Mouse (Mus musculus): ENCODE measurements at regions not wholly inside any gene's neighbourhood (a gene's known extent, or its start where the extent isn't known, plus 50 kb on each side); places are given as distances from the start of the nearest gene placed in this dataset.

DNA sequence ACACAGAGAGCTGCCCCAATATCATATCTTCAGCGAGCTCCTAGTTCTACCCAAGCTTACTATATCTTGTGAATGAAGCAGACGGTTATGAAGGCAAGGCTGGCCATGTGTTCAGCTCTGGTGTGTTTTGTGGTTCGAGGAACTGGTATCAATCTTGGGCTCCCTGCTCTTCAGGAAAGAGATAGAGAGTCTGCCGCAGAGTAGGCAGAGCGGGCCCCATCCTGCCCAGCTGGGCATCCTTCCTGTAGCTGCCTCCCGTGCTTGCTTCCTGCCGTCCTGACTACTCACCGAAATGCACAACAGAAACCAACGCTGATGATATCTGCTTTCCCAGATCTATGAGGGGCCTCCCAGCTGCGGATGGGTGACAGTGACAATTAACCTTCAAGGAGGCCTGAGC, 60.3 kb downstream of the Snrpe start:
- DNase-seq (ENCODE audit: low spot score in 2 of 2), result no peak

DNA sequence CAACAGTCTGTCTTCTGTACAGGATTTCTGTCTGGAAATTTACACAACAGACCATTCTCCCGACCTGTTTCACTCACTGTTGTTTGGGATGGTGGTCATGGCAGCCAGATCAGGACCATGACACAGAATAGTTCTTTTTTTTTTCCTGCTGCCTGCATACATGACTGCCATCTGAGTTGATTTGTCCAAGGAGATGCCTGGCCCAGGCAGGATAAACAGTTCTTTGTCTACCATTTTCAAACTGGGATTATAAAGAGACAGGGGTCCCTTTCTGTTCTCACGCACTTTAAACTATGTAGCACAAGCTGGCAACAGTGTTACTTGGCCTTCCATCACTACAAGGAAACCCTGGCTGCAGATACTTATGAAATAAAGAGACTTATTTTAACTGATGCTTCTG, 61.1 kb downstream of the Snrpe start:
- no peak for DNase-seq (ENCODE audit: low spot score in 2 of 2)

DNA sequence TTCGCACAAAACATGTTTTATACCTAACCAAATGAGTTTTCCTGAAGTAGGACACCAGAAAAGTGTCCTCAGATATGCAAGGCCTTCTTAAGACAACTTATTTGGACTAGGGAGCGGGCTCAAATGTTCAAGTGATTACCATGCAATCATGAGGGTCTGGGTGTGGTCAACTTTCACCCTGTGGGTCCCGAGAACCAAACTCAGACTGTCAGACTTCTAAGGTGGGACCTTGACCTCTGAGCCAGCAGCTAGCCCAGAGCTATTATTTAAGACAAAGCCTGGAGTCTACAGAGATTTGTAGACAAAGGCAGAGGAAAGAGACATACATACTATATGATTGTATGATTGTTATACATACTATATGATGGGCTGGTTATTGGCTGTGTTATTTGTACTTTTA, 62.5 kb downstream of the Snrpe start:
- no peak for DNase-seq (ENCODE audit: low spot score in 2 of 2)

DNA sequence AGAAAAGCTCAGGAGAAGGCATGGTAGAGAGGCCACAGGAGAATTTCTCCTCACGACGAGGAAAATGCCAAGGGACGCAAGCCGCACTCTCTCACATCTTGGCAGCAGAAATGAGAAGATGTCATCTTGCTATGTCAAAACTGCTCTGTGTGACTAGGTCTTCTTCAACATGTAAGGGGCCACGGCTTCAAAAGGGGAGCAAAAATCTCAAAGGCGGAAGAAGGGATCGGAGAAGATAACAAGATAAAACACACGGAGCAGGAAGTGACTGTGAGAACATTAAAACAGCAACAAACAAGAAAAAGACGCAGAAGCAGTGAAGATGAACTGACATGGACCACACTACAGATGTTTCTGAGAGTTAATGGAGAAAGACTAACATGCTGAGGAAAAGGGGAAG, 65.1 kb downstream of the Snrpe start:
- DNase-seq (ENCODE audit: low spot score in 2 of 2), result no peak

DNA sequence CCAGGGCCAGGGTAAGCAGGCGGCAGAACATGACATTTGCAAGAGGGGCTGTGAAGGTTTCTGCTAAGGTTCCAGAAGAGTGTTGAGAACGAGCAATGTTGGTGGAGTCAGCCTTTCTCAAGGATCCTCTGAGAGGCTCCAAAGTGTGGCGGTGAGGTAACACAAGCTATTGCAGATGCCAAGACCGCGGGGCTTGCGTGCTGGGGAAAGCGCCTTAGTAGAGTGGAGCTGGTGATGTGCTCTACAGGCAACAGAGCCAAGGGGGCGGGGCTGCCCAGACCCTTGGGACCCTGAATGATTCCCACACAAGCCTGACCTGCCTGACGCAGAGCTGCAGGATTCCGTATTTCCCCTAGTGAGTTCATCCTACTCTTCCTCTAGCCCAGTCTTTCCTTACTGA, 66.3 kb downstream of the Snrpe start:
- DNase-seq (ENCODE audit: low spot score in 2 of 2), result no peak

DNA sequence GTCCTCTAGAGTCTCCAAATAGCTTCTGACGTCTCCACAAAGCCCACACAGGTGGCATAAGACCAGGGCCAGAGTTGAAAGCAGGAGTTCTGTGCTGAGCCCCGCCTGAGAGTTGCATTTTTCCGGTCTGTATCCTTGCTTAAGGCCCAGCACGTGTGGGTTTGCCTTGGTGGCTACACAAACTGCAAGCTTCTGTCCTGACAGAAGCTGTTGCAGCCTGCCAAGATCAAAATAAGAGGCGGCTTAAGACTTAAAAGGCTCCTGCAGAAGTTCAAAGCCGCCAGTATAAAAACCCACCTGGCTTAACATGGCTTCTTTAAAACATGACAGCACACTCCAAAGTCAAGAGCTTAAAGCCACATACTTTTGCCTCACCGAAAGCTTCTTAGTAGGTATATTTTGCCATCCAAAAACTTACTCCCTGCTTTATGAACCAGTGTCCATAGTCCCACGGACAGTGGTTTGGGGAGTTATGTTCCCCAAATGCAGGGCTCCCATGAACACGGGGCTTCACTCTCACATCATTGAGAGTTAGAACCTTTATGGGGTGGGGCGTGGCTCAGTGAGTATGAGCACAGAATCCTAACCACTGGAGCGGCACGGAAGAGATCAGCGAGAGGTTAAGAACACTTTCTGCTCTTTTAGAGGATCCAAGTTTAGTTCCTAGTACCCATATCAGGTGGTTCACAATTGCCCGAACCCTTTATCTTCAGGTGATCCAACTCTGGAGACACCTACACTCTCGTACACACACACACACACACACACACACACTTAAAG, 67.9 kb downstream of the Snrpe start:
- DNase-seq (ENCODE audit: low spot score in 2 of 2), result no peak

DNA sequence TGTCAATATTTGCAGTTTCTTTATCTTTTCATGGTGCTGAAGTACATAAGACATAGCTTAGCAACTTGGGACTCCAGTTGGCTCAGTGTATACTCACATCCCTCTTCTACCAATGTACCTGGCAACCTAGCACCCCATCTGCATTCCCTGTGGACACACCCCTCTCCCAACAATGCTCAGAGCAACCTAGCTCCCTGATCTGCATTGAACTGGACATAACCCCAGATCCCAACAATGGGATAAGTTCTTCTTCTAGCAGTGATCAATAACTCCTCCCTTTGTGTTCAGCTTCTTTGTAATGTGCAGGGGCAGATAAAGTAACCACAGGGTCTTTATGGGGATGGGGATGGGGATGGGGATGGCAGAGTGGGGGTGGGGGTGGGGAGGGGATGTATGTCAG, 79.4 kb downstream of the Snrpe start:
- DNase-seq (ENCODE audit: low spot score in 2 of 2), result no peak

DNA sequence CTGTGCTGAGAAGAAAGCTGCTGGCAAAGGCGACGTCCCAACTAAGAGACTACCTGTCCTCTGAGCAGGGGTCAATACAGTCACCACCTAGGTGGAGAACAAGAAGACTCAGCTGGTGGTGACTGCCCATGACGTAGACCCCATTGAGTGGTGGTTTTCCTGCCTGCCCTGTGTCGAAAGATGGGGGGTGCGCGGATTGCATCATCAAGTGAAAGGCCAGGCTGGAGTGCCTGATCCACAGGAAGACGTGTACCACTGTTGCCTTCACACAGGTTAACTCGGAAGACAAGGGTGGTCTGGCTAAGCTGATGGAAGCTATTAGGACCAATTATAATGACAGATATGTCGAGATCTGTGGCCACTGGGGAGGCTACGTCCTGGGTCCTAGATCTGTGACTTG, 80.3 kb downstream of the Snrpe start:
- no peak for DNase-seq (ENCODE audit: low spot score in 2 of 2)

DNA sequence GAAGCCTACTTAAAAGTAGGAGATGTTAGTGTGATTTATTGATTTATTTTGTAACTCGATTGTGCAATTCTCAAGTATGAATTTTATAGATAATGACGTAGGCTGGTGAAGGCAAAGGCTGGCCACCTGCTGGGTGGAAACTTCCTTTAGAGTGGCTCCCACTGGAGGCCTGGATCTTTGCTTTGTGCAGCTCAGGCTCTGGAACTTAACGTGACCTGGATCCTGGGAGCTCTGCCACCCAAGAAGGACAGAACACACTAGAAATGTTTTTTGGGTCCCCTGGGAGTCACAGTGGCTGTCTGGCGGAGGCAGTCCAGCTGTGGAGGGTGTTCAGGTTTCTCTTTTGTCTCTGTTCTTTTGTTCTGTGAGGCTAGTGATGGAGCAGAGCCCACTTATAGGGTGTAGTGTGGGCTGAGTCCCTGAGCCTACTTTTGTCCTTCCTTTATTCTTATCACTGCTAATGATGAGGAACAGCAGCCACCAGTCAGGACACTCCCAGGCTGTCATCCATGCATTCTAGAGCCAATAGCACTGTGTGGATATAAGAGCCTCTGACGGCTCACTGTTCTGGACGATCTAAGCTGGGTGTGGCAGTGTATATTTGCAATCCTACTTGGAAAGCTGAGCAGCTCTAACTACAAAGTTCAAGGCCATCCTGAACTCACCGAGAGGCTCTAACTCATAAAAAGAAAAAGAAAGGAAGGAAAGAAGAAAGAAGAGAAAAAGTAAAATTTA, 82.3 kb downstream of the Snrpe start:
- DNase-seq (ENCODE audit: low spot score in 2 of 2), result no peak

DNA sequence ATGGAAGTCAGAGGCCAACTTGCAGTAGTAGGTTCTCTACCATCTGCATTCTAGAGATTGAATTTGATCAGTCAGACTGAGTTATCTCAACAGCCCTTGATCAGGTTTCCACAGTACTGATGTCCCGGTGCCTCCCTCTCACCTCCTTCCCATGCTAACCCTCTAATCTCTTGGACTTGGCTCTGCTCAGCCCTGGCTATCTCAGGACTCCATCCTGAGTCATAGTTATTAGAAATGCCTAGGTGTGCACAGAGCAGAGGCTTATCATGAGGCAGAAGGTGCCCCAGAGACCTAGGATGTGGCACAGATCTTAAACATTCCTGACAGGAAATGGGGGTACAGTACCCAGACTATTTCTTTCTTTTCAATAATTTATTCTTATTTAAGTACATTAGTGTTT, 87.3 kb downstream of the Snrpe start:
- no peak for DNase-seq (ENCODE audit: low spot score in 2 of 2)

DNA sequence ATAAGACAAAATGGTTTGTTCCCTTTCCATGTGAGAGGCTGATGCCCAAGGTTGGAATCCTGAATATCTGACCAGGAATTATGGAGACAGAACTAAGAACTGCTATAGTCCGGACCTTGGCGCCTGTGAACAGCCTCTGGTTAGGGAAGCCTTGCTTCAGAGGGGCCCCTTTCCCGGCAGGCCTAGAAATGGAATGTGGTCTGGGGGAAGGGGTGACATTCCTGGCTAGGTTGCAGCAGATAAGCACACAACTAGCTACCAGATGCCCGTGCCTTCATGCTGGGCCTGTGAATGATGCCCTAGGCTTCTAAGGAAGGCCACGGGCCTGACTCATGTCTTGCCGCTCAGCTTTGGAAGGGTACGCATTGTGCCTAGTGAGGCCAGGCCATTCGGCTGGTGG, 89.4 kb downstream of the Snrpe start:
- no peak for DNase-seq (ENCODE audit: low spot score in 2 of 2)

DNA sequence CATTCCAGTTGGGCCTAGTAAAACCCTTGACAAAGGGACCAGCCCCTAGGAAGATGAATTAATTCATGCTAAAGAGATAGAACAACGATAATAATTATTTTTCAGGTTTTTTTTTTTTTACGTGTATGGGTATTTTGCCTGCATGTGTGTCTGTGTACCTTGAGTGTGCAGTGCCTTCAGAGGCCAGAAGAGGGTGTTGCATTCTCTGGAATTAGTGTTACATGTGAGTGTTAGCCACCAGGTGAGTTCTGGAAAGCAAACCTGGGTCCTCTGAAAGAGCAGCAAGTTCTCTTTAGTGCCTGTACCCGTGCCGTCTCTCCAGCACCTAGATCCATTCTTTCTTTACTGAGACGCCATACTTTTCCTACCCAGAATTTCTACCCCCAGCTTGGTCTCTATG, 92.8 kb upstream of the Sox13 start:
- DNase-seq (ENCODE audit: low spot score in 2 of 2), result no peak

DNA sequence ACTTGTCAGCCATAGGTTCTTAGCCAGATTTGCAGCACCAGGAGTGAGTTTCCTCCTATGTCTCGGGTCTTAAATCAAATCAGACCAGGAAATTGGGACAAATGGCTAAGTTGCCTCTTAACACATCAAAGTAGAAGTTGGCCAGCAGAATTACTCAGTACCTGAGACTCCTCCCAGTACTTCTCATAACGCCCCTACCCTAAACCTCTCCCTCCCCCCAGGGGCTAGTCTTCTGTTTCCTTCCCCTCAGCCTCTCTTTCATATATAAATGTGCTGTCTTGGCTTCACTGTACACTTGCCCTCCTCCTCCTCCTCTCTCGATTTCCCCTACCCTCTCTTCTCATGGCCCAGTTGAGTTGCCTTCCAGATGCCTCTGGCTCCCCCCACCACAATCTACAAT, 79.9 kb upstream of the Sox13 start:
- DNase-seq (ENCODE audit: low spot score in 2 of 2), result no peak

DNA sequence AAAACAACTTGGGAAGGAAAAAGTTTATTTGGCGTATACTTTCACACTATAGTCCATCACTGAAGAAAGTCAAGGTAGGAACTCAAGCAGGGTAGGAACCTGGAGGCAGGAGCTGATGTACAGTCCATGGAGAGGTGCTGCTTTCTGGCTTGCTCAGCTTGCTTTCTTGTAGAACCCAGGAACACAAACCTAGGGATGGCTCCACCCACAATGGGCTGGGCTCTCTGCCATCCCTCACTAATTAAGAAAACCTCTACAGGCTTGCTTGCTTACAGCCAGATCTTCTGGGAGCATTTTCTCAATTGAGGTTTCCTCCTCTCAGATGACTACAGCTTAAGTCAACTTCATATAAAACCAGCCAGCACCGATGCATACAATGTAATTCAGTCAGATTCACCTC, 79.2 kb upstream of the Sox13 start:
- no peak for DNase-seq (ENCODE audit: low spot score in 2 of 2)

DNA sequence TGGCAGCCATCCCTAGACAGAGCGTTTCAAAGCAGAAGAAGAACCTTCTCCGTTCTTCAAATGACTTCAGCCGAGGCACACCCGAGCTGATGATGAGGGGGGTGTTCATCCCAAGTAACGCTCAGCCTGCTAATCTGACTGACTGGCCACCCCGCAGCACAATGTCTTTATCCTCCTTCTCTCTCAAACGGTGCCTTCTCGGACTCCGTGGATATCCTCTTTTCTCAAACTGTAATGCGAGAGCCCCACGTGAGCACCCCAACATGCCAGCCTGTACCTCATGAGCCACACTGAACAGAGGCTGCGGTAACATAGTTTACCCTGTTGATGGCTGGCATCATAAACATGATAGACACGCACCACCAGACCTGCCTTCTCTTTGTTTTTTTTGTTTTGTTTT, 76.8 kb upstream of the Sox13 start:
- no peak for DNase-seq (ENCODE audit: low spot score in 2 of 2)

DNA sequence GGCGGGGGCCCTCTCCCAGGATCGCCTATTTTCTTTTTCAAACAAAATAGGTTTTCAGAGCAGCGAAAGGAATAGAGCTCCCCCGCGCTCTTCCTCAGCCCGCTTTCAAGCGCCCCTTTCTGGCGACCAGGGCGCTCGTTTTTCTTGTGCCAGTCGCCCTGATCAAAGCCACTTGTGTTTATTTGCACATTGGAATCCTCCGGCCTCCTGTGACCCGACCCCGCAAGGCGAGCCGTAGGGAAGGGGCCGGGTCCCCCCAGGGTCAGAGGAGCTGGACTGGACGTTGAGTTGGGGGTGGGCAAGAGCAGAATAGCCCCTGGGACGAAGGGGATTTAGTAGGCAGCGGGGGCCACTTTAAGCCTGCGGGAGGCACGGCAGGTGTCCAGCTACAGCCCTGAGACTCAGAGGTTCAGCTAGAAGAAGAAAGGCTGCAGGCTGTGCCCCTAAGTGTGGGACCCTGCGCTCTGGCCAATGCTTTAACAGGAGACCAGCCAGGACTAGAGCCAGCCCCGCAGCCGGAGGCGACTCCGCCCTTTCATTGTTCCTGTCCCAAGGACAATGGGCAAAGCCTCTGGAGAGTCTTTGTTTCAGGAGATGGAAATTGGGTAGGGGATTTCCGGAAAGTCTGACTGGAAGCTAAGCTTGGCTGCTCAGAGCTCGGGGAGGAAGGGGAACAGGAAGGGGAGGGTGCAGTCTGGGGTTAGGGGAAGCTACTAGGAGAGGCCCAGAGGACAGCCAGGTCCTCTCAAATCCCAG, 69.0 kb upstream of the Sox13 start:
- DNase-seq (ENCODE audit: low spot score in 2 of 2), result peak; percentile 22 to 37

DNA sequence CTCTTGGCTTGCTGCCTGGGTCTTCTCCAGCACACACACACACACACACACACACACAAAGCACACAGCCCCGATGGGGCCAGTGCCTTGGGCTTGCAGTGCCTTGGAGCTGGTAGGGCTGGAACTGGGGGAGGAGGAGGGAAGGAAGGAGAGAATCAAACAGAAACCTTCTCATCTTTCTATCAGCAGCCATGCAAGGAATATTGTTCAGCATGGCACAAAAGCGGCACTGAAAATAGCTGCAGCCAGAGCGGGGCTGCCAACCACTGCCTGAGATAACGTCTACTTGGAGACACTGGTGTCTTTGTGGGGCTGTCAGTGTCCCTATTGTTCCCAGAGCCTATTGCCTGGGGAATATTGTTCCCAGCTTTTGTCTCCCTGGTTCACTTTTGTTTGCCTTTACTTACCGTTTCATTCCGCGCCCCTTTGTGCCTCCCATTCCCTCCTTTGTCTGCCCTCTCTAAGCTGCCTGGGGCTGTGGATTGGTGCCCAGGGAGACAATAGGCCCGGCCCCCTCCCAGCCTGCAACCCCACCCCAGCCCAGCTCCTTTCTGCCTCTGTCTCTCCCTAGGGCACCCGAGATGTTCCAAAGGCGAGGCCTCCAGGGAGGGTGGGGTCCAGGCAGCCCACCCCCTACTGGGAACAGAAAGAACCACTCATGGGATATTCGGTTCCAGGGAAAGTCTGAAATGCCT, 68.3 kb upstream of the Sox13 start:
- no peak for DNase-seq (ENCODE audit: low spot score in 2 of 2)

DNA sequence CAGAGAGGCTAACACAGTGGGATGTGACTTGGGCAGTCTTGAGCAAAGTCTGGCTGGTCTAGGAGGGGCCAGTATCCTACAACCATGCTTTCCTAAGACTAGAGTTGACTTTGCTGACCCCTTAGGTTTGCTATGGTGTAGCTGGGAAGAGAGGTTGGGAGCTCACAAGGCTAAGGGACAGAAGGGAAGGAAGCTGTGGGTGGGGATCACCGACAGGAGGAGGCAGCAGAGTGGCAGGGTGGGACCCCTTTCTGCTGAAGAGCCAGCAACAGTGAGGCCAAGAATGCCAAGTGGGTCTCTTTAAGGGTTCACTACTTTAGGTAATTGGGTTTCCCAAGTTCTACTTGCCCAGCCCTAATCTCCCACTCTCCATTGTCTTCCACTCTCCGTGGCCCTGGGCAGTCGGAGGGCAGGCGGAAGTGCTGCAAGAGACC, 67.7 kb upstream of the Sox13 start:
- no peak for DNase-seq (ENCODE audit: low spot score in 2 of 2)

DNA sequence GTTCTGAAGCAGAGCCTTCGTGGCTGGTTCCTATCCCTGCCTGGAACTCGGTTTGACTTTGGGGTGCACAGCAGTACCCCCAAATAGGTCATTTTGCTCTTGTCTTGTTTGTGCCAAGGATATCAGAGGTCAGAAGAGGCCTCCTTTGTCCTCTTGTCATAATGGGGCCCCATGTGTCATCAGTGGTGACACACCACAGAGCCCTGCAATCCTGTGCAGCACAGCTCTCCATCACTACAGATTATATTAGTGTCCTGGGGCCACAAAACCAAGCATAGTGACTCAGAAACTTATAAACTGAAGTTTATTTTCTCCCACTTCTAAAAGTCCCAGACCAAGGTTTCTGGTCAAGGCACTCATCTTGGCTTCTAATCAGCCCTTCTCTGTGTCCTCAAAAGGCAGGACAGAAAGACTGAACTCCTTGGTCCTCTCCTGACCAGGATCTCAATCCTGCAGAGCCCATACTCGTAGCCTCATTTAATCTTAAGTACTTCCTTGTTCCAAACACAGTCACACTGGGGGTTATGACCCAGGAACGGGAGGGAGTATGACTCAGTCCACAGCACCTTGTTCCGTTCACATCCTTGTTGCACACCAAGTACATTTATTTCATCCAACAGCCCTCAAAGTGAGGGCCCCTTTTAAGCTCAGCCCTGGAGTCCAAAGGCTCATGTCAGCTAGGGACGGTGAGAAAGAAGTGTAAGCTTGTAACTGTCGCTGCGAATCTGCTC, 63.2 kb upstream of the Sox13 start:
- no peak for DNase-seq (ENCODE audit: low spot score in 2 of 2)

DNA sequence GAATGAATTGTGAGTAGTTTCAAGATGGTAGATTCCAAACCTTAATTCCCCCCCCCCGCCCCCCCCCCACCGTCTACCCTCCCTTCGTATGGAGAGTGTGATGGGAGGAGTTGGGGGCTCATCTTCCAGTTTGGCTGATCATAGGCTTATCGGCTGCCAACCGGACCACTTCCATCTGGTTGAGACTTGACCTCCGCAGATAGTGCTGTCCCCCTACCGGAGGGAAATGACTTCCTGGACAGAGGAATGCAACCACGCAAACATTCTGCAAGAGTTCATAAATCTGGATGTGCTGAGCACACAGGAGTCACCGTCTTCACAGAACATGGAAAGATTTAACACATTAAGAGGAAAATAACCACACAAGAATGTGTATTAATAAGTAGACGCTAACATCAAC, 62.2 kb upstream of the Sox13 start:
- no peak for DNase-seq (ENCODE audit: low spot score in 2 of 2)

DNA sequence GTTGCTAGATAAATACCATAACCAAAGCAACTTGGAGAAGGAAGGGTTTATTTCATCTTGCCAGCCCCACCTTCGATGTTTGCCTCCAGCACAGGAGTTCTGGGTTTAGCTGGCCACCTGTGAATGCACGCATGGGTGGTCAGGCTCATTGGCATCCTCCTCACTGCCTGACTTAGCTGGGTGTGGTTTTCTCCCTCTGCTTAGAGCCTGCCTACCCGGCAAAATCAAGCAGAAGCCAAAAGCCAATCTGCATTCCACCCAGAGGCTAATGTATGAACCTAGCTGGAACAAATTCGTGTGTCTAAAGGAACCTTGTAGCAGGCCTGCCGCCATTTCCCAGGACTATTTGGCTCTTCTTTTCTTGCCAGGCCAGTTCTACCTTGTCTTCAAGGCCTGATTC, 58.7 kb upstream of the Sox13 start:
- peak in 1 of 2 experiments; percentile 29 for DNase-seq (ENCODE audit: low spot score in 2 of 2)

DNA sequence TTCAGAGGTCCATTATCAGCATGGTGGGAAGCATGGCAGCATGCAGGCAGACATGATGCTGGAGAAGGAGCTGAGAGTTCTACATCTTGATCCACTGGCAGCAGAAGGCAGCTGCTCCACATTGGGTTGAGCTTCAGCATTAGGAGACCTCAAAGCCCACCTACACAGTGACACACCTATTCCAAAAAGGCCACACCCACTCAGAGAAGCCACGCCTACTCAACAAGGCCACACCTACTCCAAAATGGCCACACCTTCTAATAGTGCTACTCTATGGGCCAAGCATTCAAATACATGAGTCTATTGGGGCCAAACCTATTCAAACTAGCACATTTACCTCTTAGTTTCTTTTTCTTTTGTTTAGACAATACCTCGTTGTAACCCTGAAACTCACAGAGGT, 50.4 kb upstream of the Sox13 start:
- no peak for DNase-seq (ENCODE audit: low spot score in 2 of 2)

Measured in spleen, postnatal 10 days (tissue).